Mouse (Mus musculus) megakaryocyte-erythroid progenitor cell, adult 5-6 weeks (primary cell): Measurements from ENCODE around the gene Xpot. TPM values are rescaled to one million over a fixed set of nuclear protein-coding genes. Genes with fewer than 3 reads are reported as not detected.

ENCODE experiments used
- total RNA-seq, 2 experiments: library from RNA; stranded (forward) in 1 of 2; stranded (reverse) in 1 of 2; fragments of 200-1000, 215-1000 nt in 1 of 2; fragments of >200 nt in 1 of 2; fragmentation: Nextera tagmentation in 1 of 2; gene quantifications; 2 replicates each; pipeline ENCODE4 v1.2.3; 2014 to 2017

Xpot gene
- total RNA-seq, 2 experiments from 2014 or later: 92.3 to 127 TPM

Other genes with a start within 250 kb of the Xpot start
- 6.5 and 9.7 TPM in 2 replicates for gene Rassf3, start 150.0 kb downstream of the Xpot start, total RNA-seq (2014; fragmentation: Nextera tagmentation)
- 12.1 and 13.4 TPM in 2 replicates for gene Rassf3, start 150.0 kb downstream of the Xpot start, total RNA-seq (2017)
- gene Tbk1, start 39.5 kb downstream of the Xpot start, total RNA-seq (2014; fragmentation: Nextera tagmentation): 28.9 and 31.5 TPM in 2 replicates
- gene Tbk1, start 39.5 kb downstream of the Xpot start, total RNA-seq (2017): 31.3 and 47.5 TPM in 2 replicates
- not detected in 2 replicates for gene D930020B18Rik, start 15.3 kb upstream of the Xpot start, total RNA-seq (2014; fragmentation: Nextera tagmentation)
- gene D930020B18Rik, start 15.3 kb upstream of the Xpot start, total RNA-seq (2017): not detected in 2 replicates
- 11.5 and 13.4 TPM in 2 replicates for gene BC048403, start 113.6 kb upstream of the Xpot start, total RNA-seq (2014; fragmentation: Nextera tagmentation)
- 5.3 and 7.3 TPM in 2 replicates for gene BC048403, start 113.6 kb upstream of the Xpot start, total RNA-seq (2017)